Mouse (Mus musculus) lung, adult 2 months (tissue): ENCODE measurements around the gene Tspo.

Experiments used
- CTCF ChIP-seq: fragments of 200-500 bp; IDR thresholded peaks from 2 replicates; pipeline ENCODE4 v1.5.1; 2011; ENCODE audit warnings: mild to moderate bottlenecking, low read length, control low read depth; ENCODE audit not compliant: insufficient read depth
- POLR2A ChIP-seq: fragments of 200-500 bp; IDR thresholded peaks from 2 replicates; pipeline ENCODE4 v1.6.1; 2011; ENCODE audit warnings: low read depth, mild to moderate bottlenecking, control low read depth, low read length, borderline replicate concordance; ENCODE audit errors: extremely low read depth

- TF ChIP-seq POLR2A (no peak), CTCF (no peak)
These were observed 6.3 kb downstream of the Tspo start for GRCm38 (mm10) chr15:83569682-83570081.
